Mouse (Mus musculus) adrenal gland, postnatal 25 days (tissue): ENCODE results near the gene Focad. TPM values are rescaled to one million over a fixed set of nuclear protein-coding genes. Genes with fewer than 3 reads are reported as not detected.

Experiments
- DNase-seq: peaks from one replicate; pipeline ENCODE4 v3.0.0; 2021; ENCODE audit warnings: mixed read lengths
- total RNA-seq: library from RNA; stranded (reverse); gene quantifications from 2 replicates; pipeline ENCODE4 v1.2.3, GENCODE M21; 2021

Gene Focad
- total RNA-seq, 1 experiment from 2014 or later, result 27.1 TPM

- no peak for DNase-seq
Measured at GRCm38 (mm10) chr4:88210602-88211001, 116.2 kb downstream of the Focad start.

- DNase-seq, result no peak
Measured at GRCm38 (mm10) chr4:88211200-88211885, 116.9 kb downstream of the Focad start.

DNA sequence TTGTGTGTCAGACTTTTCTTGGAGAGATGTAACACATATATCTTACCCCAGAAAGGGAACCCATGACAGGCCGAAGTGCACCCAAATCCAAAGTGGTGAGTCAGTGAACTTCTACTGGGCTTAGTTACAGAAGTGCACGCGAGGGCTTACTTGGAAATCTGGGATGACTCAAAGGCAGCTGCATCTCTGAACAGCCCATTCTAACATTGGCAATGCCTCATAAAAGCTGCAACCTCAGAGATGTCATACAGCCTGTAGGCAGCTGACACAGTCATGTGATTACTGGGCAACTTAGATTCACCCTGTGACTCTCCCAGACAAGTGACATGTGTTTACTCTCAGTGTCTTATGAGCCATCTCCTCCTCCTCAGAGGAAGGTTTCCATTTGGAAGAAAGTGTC, 119.5 kb downstream of the Focad start:
- DNase-seq, result no peak

DNA sequence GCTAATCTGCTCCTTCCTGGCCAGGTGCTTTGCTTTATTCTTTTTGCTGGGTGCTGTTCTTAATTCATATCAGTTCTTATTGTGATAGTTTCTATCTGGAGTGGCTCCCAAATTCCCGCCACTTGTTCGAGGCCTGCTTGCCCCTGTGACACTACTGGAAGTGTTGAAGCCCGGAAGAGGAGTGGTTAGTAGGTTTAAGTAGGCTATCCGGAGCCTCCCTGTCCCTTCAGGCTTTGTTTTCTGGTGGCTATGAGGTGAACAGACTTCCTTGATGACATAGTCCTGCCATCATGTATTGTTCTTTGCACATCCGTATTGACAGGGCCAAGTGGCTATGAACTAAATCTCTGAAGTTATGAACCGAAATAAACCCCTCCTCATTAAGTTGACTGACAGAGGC, 123.9 kb downstream of the Focad start:
- DNase-seq, result no peak

DNA sequence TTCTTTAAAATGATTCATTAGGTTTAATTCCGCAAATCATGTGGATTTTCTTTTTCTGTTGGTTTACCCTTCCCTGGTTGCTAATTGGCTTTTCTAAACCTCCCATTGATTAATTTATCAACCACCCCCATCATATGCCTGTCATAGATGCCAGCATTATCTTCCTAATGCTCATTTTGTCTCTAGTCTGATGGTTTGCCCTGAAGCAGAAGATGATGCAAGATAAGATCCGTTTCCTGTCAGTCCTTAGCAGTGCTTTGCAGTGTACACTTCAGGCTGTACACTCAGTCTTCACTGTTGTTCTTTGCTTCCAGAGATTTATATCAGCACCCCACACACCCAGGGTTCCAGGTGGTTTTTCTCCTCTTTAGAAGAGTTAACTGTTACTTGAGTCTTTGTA, 124.4 kb downstream of the Focad start:
- no peak for DNase-seq

- DNase-seq, result no peak
Measured at GRCm38 (mm10) chr4:88231375-88231774, 136.9 kb downstream of the Focad start.

GRCm38 (mm10) chr4:88235941-88236340, 141.5 kb downstream of the Focad start:
- no peak for DNase-seq

DNA sequence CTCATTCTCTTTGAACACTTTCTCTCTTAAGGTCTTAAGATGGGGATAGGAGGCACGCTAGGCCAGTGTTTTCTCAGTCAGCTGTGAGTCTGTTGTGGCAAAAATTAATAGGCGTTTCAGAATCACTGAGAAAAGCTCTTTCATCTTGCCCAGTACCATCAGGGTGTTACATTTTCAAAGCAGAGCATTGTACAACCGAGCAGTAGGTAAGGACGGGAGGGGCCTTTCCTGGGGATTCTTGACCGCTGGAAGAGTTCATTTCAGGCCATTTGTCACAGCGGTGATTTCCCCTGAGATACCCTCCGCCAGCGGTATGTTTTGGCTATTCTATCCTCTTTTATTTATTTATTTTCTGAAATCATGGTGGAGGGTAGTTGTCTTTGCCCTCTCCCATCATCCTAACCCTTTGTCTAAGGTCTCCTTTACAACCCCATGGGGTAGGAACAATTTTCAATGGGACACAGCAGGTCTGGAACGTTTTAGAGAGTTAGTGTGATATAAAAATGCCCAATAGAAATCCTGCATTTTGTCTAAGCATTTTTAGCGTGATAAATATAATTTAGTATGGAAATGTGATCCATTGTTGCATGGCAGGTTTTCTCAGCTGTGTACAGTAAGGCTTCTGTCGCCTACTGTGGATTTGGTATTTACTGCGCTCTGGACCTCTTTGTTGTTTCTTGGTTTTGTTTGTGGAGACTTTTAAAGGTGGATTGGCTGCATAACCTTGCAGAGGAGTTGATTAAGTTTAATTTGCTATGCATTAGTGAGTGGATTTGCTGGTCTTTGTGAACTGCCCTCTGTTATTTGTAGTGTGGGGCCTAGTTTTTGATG, 142.7 kb downstream of the Focad start:
- DNase-seq, result no peak

DNA sequence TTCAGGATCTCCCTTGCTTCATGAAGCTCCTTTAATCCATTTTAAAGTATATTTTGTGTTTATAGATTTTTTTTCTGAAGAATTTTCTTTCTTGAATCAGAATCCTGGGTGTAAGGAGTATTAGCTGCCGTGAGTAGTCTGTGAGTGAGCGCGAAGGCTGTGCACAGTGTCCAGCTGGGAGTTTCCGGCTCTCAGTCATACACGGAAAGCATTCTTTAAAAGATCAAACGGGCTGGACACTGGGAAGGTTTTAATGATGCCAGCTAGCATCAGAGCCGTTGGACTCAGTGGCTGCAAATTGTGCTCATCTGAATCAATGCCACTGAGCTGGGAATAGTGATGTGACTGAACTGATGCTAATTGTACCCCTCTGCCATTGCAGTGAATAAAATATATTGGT, 143.9 kb downstream of the Focad start:
- DNase-seq, result no peak

DNA sequence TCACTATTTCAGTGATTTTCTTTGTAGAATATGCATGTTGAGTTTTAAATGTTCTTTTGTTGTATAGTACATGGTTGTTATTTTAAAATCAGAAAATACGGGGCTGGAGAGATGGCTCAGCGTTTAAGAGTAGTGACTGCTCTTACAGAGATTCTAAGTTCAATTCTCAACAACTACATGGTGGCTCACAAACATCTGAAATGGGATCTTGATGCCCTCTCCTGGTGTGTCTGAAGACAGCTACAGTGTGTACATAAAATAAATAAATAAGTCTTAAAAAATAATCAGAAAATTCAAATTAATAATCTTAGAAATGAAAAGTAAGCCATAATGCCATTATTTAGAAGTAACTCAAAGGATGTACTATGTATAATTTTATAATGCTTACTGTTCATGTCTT, 149.4 kb downstream of the Focad start:
- DNase-seq, result no peak

- no peak for DNase-seq
Measured at GRCm38 (mm10) chr4:88245494-88245893, 151.1 kb downstream of the Focad start.

DNA sequence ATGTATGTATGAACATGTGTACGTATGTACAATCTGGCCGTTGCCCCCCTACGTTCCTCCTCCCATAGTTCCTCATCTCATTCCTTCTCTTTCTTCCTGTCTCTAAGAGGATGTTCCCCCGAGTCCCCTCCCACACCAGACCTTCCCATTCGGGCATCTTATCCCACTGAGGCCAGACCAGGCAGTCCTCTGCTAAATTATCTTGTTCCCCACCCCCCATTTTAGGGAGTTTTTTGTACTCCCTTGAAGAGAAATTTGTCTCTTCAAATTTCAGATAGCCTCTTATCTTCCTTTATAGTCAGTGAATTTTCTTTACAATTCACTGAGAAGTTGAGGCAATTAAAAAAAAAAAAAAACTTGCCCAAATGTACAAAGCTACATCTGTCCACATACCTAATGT, 166.9 kb downstream of the Focad start:
- no peak for DNase-seq

GRCm38 (mm10) chr4:88264536-88264935, 170.1 kb downstream of the Focad start:
- no peak for DNase-seq

- no peak for DNase-seq
Measured at GRCm38 (mm10) chr4:88270408-88271067, 176.1 kb downstream of the Focad start.

- no peak for DNase-seq
Measured at GRCm38 (mm10) chr4:88275571-88276041, 181.2 kb downstream of the Focad start.

- no peak for DNase-seq
Measured at GRCm38 (mm10) chr4:88276058-88276734, 181.8 kb downstream of the Focad start.

GRCm38 (mm10) chr4:88278524-88278923, 184.1 kb downstream of the Focad start:
- DNase-seq, result no peak

DNA sequence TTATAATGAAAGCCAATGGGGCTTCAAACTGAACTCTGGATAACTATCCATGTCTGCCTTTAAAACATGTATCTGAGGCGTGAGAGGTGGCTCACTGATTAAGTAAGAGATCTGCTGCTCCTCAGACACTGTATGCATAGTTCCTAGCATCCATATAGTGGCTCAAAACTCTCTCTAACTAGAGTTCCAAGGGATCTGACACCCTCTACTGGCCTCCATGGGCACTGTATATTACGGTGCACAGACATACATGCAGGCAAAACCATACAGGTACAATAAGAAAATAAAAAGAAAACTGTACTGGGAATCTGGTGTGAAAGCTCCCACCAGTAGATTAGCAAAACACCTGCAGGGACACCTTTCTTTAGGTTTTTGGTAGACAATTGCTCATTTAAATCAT, 186.1 kb downstream of the Focad start:
- DNase-seq, result no peak

- DNase-seq, result no peak
Measured at GRCm38 (mm10) chr4:88295537-88295936, 201.1 kb downstream of the Focad start.

DNA sequence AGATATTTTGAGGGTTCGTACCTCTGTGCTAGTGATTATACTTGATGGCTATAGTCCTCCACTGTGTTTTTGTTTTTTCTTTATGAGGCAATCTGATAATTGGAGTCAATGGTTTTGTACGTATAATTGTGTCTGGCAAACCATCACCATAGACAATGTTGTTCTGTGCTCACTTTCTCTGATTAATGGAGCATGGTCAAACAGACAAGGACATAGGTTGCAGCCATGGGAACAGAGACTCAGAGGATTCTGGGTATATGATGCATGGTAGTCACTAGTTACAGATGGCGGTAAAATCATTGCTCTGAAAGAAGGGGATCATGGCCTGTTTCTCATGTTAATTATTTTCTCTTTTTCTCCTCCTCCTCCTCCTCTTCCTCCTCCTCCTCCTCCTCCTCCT, 205.1 kb downstream of the Focad start:
- no peak for DNase-seq

DNA sequence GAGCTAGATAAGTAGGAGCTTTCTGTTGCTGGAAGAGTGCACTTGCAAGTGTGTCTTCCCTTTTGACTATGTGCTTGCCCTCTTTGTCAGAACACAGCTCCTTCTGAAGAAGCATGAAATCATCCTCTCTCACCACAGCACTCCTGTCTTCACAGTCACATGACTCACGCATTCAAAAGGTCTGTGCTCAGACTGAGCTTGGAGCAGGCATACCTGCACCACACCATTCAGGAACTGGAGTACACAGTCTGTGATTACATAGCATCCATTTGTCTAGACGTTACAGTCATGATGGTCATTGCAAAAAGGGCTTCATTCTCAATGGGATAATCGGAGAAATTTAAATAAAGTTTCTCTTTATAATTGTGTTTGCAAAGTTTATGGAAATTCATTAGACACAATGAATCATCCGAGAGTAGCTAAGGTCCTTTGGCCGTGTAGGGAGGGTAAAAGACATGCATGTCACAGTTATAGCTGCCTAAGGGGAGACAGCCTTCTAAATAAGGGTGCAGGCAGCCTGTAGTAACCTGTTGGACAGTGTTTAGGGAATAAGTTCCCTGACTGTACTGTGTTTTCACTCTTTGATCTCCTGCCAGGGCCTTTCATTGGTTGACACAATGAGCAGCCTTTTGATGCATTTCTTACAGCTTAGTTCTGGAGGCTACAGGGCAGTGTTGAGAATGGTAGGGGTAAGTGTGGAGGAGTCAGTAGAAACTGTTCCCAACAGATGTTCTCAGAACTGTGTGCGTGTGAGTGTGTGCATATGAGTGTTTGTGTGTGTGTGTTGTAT, 206.6 kb downstream of the Focad start:
- DNase-seq, result no peak

DNA sequence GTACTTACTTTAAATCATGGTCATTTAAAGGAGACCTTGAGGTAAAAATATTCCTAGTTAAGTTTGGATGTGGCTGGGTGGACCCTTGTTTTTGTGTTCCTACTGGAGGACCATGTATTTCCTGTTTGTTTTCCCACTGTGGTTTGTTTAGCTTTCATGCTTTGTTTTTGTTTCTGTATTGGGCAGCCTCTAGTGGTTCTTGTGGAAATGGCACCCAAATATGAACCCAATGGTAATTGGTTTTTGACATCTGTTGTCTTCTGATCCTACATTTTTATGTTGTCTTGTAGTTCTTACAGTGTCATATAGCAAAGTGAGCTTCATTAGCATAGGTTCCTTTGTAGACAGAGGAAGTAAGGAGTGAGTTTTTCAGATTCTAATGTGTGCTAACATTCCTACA, 207.9 kb downstream of the Focad start:
- DNase-seq, result no peak
